Mouse (Mus musculus): ENCODE measurements around the gene Igsf11. TPM values are rescaled to one million over a fixed set of nuclear protein-coding genes. Genes with fewer than 3 reads are reported as not detected.
A peak's percentile ranks its signal among the peaks of the same experiment; 100 is the strongest.
"Not testable (repeated sequence)": the region's sequence is repeated elsewhere in the genome, so short reads cannot be mapped to it uniquely, and the experiment has no call there.

Igsf11 gene
- total RNA-seq, 2 experiments from 2014 or later, result 0.66 to 1.0 TPM

DNA sequence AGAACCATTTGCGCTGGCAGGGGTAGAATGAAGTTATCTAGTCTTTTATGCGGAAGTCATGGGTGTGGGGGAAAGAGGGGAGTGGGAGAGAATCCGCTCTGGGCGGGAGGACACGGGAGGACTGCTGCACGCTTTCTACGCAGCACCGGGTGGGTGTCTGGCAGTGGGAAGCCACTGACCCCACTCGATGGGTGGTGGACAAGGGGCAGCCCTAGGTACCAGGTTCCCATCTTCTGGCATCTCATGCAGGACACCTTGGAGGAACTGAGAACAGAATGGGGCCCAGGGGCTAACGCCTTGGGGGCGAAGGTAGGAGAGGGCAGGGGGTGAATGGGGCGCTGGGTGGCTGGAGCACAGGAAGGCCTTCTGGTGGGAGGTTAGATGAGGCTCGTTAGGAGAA lies 83.7 kb downstream of the Igsf11 start:
- intact Hi-C loops (cut with DNase I; ENCODE audit: low total_unique reads), result no loop called here
- no peak for DNase-seq

DNA sequence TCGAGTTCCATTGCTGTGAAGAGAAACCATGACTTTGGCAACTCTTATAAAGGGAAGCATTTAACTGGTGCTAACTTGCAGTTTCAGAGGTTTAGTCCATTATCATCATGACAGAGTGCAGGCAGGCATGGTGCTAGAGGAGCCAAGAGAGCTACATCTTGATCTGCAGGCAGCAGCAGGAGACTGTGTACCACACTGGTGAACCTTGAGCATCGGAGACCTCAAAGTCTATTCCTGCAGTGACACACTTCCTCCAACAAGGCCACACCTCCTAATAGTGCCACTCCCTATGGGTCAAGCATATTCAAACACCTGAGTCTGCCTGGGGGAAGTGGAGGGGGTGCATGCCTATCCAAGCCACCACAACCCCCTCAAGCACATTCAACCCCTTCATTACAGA lies 86.1 kb downstream of the Igsf11 start:
- intact Hi-C loops (cut with DNase I; ENCODE audit: low total_unique reads), result no loop called here
- no peak for DNase-seq

GRCm38 (mm10) chr16:38980546-38980945 lies 88.1 kb downstream of the Igsf11 start:
- DNase-seq, result no peak

DNA sequence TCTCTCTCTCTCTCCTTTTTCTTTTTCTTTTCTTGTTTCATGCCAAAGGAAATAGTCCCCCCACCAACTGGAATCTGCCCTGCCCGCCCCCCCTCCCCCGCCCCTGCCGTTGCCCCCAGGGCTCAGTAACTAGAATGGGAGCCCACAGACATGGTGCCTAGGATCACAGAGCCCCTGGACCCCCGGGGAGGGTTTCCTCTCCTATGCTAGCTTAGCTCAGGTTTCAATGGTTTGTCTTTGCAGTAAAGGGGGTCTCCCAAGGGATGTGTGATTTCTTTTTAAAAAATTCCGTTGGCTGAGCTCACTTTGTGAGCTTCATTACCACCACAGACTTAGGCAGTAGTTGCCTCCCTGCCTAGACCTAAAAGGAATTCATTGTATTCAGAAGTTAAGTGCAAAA lies 89.6 kb downstream of the Igsf11 start:
- DNase-seq, result no peak
- intact Hi-C loops (cut with DNase I; ENCODE audit: low total_unique reads), result no loop called here

More at GRCm38 (mm10) chr16:38980546-38980945, 88.1 kb downstream of the Igsf11 start:
- intact Hi-C loops (cut with DNase I; ENCODE audit: low total_unique reads), result no loop called here

DNA sequence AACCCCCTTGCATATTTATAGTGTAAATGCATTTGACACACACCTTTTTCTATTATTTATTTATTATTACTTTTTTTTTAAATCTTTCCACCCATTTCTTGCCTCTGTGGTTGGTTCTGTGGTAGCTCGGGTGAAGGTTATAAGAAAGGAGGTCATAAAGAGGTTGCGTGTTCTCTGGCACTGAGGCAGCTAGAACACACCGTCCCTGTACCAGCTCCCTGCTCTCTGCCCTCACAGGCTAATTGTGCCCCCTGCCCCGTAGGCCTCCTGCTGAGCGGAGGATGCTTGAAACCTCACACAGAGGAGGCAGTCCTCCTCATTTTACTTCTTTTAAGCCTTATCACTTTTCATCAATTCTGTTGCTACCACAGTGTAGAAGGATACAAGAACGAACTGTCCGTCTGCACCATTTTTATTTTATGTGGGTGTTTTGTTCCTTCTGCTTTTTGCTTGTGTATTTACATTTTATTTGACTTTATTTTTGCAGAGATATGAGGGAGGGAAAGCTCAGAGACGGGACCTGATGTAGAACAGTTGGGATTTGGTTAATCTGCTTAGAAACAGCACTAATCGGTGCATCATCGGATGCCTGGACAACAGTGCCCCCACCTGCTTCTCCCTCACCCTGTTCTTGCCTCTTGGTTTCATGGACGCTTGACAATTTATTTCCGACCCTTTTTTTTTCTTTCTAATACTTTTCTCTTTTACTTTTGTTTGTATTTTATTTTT lies 90.2 kb downstream of the Igsf11 start:
- DNase-seq, result no peak
- intact Hi-C loops (cut with DNase I; ENCODE audit: low total_unique reads), result no loop called here

DNA sequence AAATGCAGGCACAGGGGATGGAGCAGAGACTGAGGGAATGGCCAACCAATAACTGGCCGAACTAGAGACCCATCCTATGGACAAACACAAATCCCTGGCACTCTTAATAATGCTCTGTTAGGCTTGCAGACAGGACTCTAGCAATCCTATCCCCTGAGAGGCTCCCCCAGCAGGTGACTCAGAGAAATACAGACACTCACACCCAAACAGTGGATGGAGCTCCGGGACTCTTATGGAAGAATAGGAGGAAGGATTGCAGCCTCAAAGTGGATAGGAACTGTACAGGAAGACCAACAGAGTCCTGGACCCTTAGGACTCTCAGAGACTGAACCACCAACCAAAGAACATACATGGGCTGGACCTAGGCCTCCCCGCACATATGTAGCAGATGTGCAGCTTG lies 91.4 kb downstream of the Igsf11 start:
- DNase-seq; intact Hi-C loops (cut with DNase I; ENCODE audit: low total_unique reads): not testable (repeated sequence)

DNA sequence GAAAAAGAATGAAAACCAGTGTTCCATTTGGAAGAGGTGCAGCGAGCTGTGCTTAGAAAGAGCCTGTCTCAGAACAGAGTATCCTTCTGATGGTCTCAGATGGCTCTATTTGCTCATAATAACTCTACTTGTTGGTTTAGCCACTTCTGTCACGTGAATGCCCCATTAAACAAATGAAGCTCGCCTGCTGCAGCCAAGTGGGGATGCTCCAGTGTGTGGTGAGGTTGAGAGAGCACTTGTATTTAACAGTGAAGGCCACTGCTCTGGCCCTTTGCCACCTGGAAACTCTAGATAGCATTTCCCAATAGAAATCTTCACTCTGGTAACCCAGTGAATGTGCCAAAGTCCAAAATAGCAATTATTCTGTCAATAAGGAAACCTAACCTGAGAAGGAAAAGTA lies 92.9 kb downstream of the Igsf11 start:
- no peak for DNase-seq
- intact Hi-C loops (cut with DNase I; ENCODE audit: low total_unique reads), result no loop called here

- intact Hi-C loops (cut with DNase I; ENCODE audit: low total_unique reads), result no loop called here
- DNase-seq, result no peak
Measured at GRCm38 (mm10) chr16:38986410-38986809, 93.9 kb downstream of the Igsf11 start.

GRCm38 (mm10) chr16:38993711-38994110 lies 101.2 kb downstream of the Igsf11 start:
- intact Hi-C loops (cut with DNase I; ENCODE audit: low total_unique reads), result no loop called here
- DNase-seq, result no peak

DNA sequence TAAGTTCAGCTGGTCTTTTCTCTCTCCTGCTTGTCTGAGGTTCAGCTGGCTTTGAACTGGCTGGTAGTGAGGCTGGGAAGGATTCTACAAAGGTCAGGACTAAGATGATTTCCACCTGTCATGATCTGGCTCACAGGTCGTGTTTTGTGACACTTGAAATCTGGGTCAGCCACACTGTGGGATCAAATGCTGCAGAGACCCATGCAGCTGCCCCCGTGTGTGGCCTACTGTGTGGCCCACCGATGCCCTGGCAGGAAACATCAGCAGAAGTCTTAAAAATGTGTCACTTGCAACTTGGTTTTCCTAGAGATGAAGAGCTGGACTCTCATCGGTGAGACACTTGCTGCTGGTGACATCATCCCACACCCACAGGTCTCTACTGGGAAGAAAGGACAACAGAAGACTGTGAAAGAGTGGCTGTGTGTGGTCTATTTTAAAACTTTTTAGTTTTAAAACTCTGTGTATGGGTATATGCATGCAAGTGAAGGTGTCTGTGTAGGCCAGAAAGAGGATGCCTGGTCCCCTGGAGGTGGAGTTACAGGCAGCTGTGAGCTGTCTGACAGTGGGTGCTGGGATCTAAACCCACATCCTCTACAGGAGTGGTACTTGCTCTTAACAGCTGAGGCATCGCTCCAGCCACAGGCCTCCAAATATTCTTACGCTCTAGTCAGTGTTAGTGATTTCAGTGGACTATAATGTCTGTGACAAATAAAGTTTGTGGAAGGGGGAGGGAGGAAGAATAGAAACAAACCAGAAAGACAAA lies 106.2 kb downstream of the Igsf11 start:
- DNase-seq, result no peak
- intact Hi-C loops (cut with DNase I; ENCODE audit: low total_unique reads), result no loop called here

DNA sequence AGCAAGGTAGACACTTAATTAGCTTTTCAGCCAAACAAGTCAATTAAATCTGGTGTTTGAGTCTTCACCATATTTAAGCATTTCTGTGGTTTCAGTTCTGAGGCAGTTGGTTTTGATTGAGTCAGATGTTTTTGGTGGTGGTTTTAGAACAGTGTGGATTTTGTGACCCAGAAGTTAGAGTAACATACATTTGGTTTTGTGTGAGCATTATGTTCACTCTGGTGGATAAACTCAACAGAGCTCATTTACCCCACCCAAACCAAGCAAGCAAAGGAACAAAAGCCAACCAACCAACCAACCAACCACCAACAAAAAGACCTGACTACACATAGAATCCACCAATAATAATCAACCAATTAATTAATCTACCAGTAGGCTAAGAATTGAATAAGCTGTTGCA lies 106.8 kb downstream of the Igsf11 start:
- DNase-seq, result no peak
- intact Hi-C loops (cut with DNase I; ENCODE audit: low total_unique reads), result no loop called here

GRCm38 (mm10) chr16:39006978-39007377 lies 114.5 kb downstream of the Igsf11 start:
- no peak for DNase-seq
- intact Hi-C loops (cut with DNase I; ENCODE audit: low total_unique reads), result no loop called here

DNA sequence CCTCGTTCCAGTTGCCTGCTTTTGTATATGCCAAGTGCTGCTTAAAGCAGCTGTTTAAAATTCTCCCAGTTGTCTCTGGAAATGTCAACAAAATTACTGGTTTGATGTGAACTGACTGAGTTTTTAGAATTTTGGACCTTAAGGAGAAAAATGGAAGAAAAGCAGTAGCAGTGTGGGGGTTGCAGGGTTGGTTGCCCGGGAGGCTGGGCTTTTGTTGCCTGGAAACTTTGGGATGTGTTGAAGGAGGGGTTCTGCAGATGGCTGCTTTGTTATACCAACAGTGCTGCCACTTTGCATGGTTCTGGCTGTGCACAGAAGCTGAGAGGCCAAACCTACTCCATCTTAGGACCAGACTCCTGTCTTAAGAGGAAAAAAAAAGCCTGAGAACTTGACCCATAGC lies 127.0 kb downstream of the Igsf11 start:
- DNase-seq, result no peak
- intact Hi-C loops (cut with DNase I; ENCODE audit: low total_unique reads), result no loop called here

DNA sequence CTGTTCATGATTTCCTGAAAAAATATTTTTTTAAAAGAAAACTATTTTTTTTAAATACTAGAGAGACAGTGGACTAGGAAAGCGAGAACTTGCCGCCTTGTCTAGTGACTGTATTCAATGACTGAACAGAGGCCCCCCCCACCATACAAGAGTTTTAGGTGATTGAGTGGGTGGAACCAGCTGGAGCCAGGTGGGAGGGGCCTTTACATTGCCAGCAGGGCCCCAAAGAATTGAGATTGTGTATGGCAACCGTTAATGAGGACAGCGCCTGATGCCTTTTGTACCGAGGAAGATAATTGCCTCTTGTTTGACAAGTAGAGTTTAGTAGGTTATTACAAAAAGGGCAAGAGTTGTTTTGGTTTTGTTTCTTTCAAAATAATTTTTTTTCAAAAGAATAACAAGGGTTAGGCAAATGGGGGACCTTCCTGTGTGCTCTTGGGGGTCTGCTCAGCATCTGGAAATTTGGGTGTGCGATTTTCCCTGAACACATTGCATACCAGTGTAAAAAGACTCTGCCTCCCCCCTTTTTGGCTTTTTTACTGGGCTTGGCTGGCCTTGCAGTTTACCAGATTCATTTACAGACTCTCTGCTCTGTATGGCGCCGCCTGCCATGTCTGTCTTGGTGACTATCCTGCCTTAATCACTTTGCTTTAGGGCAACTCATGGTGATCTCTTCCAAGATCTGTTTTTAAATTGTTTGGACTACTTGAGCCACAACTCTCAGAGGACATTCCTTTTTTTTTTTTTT lies 133.7 kb downstream of the Igsf11 start:
- no peak for DNase-seq
- intact Hi-C loops (cut with DNase I; ENCODE audit: low total_unique reads), result no loop called here

DNA sequence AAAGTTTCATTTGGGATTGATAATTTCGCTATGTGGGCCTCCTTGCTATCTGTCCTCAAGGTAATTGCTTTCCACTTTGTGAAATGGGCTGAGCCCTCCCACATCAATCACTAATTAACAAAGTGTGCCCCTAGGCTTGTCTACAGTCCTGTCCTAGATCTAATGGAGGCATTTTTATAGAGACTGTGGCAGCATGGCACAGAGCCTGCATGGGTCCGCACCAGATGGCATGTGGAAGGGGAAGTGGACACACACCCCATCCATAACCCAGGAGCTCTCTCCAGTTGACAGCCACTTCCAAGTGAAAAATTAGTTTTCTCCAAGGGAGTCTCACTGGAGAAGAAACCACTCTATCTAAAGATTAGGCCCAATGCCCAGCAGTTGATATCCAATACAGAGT lies 138.9 kb downstream of the Igsf11 start:
- intact Hi-C loops (cut with DNase I; ENCODE audit: low total_unique reads), result no loop called here
- no peak for DNase-seq

DNA sequence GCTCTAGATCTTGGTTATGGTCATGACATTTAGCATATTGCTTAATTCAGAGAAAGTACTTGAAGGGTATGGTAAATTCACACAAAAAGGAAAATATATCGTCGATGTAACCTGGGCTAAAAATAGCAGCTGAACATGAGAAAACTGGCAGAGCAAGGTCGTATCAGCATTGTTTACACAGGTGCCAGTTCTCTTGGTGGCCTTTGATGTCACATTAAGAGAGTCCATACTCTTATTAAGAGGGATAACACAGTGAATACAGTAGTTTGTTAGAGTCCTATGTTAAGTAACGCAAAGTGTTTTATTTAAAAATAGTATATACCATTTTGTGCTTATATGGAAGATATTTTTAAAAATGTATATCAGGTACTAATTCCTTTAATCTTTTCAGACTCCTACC lies 144.8 kb downstream of the Igsf11 start:
- no peak for DNase-seq
- intact Hi-C loops (cut with DNase I; ENCODE audit: low total_unique reads), result no loop called here

GRCm38 (mm10) chr16:39044381-39044780 lies 151.9 kb downstream of the Igsf11 start:
- intact Hi-C loops (cut with DNase I; ENCODE audit: low total_unique reads), result no loop called here
- DNase-seq, result no peak

DNA sequence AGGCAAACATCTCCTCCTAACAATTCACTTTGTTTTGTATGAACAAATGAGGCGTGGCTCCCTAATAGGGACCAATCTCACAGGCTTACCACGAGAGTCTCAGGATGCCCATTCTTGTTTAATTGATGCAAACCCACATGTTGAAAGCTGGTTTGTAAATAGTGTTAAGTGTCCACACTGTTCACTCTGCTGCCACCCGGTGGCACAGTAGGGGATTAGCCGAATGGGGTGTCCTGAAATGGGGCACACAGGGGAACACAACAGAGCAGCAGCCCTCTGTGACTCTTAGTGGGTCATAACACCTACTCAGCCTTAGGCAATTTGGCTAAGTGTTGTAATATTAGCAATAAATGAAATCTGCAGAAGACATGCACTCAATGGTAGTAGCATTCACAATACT lies 156.4 kb downstream of the Igsf11 start:
- intact Hi-C loops (cut with DNase I; ENCODE audit: low total_unique reads), result no loop called here
- peak; percentile 12 for DNase-seq

DNA sequence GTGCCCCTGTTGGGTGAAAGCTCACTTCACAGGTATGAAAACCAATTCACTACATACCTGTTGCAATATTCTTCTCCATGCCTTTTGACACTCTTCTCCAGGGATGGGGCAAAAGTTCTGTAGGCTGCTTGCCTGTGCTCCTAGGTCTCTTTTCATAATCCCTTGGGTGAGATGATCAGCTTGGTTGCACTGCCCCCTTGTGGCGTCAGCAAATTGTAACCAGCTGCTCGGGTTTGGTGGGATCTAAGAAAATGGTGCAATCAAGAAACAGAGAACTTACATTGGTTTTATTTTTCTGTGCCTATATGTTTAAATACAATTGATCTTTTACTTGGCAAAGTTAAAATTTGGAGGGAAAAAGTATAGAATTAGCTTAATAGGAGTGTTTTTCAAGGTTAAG lies 160.5 kb downstream of the Igsf11 start:
- intact Hi-C loops (cut with DNase I; ENCODE audit: low total_unique reads), result no loop called here
- DNase-seq, result peak; percentile 51

GRCm38 (mm10) chr16:39053779-39054178 lies 161.3 kb downstream of the Igsf11 start:
- intact Hi-C loops (cut with DNase I; ENCODE audit: low total_unique reads), result loop anchor here (2.0 kb wide), 1 partner anchor 199 kb away; no protein-coding TSS in a partner anchor
- DNase-seq, result no peak

All from gastrocnemius, postnatal 14 days (tissue).